Mouse (Mus musculus): ENCODE results near the gene Gstt1.

- TF ChIP-seq POLR2A (IDR thresholded peaks at IDR 0.05; ENCODE audit: low read depth, low read length): peak; percentile 47; the same call in 1 of the 2 replicates
- no peak for TF ChIP-seq CTCF (IDR thresholded peaks at IDR 0.05; ENCODE audit: borderline replicate concordance, insufficient read depth, low read length)
Observed at GRCm38 (mm10) chr10:75798176-75798696, at the start of gene Gstt1.

Data from embryonic fibroblast, embryonic 13.5 days (primary cell).